Mouse (Mus musculus) frontal cortex, postnatal 25 days (tissue): ENCODE results near the gene Defb48.

ENCODE experiments used
- DNase-seq, 2 experiments: peaks; one replicate each; pipeline ENCODE4 v3.0.0; 2022; ENCODE audit warnings: low spot score in 2 of 2

Gene Defb48

DNA sequence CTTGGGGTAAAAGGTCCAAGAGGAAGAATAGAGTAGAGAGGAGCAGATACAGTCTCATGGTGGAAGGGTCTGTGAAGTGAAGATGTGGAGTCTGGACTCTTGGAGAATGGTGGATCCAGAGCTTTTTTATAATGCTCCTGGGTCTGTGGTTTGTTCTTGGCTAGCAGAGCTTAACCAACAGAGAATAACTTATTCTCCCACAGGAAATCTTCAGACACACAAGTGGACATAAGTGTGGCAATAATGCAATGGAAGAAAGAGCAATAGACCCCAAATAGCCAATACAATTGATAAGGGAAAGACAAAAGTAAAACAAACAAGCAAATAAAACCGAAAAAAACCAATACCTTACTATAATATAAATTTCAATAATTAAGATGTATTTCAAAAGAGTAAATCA is at the start of gene Defb48:
Gene Defb48, minus strand, starts transcription at position 101 of the 400 bp plus-strand sequence.
- no peak for DNase-seq

GRCm38 (mm10) chr14:63020524-63021156 is 36.3 kb upstream of the Defb48 start:
- DNase-seq: peak; percentile 5

GRCm38 (mm10) chr14:63014667-63015066 is 30.4 kb upstream of the Defb48 start:
- DNase-seq: no peak

GRCm38 (mm10) chr14:63013082-63013481 is 28.8 kb upstream of the Defb48 start:
- no peak for DNase-seq

GRCm38 (mm10) chr14:63011471-63011870 is 27.2 kb upstream of the Defb48 start, which contains the start of gene Defb43:
Defb43 (plus strand) TSS chr14:63011771.
- DNase-seq: no peak

DNA sequence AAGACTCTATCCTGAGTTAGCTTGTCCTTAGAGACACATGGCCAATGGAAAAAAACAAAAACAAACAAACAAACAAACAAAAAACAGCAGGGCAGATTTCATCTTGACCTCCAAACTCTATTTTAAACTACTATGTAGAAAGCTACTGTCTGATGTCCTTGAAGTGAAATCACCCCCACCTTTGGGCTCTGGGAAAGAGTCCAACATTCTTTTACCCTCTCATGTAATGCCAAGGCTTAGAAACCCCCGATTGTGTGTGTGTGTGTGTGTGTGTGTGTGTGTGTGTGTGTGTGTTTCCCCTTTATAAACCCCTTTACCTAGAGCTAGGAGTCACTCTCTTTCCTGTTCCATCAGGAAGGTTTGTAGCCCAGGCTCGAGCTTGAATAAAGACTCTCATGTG is 18.3 kb upstream of the Defb48 start:
- DNase-seq: no peak

- DNase-seq: no peak
Observed at GRCm38 (mm10) chr14:62998977-62999376, 14.7 kb upstream of the Defb48 start.

DNA sequence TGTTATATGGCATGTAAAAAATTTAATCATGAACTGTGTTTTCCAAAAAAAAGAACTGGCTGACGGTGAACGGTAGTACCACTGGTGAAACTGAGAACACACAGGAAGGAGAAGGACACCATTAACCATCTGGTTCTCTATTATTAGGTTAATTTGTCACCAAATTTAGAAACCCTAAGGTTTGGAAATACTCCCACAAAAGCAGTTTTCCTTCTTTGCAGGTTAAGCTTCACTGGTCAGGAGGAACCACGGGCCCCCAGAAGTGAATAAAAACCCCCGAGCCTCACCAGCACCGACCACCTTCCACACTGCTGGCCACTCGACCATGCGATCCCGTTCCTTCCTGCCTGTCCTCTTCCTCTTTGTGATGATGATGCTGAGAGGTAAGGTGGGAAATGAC is 13.5 kb upstream of the Defb48 start, which contains the start of gene Defb47:
Gene Defb47, plus strand, starts transcription at position 301 of the 400 bp plus-strand sequence.
- DNase-seq: no peak

DNA sequence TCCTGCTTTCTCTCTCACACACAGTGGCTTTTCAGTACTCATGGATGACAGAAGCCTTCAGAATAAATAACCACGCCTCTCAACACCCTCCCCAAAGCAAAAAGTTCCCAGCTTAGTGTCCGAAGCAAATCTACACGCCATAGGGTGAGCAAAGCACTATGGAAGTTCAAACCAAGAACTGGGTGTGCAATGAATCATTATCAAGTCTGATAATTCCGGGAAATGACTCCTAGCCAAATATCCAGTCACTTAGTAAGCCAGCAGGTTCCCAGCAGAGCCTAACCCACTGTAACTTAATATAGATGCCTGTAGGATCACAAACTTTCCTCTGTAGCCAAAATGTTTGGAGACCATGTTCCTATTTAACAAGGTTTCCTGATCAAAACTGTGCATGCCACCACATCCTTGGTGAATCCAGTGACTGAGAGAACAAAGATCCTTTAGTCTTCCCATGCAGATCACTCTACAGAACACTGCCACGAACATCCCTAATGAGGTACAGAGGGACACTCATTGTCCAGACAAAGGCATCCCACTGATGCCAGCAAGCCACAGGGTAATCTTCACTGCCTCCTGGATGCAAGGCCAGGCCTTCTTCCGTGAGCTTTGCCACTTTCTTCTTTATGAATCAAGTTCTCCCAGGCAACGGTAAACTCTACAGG is 7.7 kb upstream of the Defb48 start:
- no peak for DNase-seq

GRCm38 (mm10) chr14:62991271-62991670 is 7.0 kb upstream of the Defb48 start:
- DNase-seq: no peak

DNA sequence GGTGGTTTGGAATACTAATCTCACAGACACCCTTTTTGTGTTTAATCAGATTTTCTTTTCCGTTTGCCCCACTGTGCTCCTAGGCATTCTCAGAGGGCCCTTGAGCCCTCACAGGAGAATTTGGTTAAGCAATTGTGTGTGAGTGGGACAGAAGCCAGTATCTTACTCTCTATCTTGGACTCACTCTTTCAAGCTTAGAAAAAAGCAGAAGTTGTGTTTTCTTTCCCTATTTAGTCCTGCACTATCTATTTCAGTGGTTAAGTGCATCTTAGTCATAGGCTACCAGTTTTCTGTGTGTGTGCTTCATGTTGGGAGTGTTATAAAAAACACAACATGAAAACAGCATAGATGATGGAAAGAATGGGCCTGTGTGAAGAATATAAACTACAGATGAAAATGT is 4.5 kb downstream of the Defb48 start:
- no peak for DNase-seq

GRCm38 (mm10) chr14:62975046-62975445 is 9.3 kb downstream of the Defb48 start:
- DNase-seq: peak; percentile 41 to 62

GRCm38 (mm10) chr14:62965811-62966520 is 18.3 kb downstream of the Defb48 start:
- DNase-seq: no peak

- DNase-seq: no peak
Observed at GRCm38 (mm10) chr14:62965342-62965741, 19.0 kb downstream of the Defb48 start.

GRCm38 (mm10) chr14:62963632-62964031 is 20.7 kb downstream of the Defb48 start:
- no peak for DNase-seq

- no peak for DNase-seq
Observed at GRCm38 (mm10) chr14:62956091-62956490, 28.2 kb downstream of the Defb48 start.

DNA sequence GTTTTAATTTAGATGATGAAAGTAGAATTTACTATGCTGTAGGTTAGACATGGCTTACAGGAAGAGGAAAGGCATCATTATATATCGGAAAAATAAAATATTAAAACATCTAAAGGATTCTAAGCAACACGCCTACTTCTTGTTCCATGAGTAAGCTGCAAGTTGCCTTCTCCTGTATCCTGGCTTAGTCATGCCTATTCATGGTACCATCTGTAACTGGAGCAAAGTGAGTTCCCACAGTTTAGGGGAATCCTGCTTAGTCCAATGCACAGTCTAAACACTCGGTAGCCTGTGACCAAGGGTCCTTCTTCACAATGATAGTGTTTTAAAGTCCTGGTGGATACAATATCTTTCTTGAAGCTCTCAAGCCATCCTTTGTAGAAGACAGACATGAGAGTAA is 37.5 kb downstream of the Defb48 start:
- no peak for DNase-seq

DNA sequence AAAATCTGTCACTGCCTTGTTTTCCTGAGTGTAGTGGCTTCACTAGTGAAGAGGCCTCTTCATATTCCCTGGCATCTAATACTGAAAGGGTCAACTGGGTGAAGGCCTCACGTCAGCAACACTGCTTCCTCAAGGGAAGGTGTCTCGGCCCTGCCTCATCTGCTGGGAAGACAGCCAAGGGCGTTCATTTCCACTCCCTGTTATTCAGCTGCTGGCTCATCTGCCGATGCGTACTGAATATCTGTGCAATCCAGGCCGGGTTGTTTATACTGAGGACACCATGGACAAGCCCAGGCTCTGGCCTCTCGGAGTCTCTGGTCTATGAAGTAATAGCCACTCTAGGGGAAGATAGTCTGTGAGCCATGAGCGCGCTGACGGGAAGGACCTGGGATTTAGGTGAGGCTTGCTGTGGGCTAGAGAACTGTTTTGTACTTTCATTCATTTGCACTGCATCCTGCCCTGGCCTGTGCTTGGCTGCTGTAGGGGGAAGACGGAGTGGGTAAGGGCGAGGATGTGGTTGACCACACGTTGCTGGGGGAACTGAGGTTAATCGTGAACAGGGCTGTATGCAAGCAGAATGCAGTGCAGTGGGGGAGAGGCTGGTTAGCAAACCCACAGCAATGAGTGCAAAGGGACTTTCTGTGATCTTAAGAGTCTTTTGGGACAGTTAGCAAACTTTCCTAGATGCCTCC is 43.8 kb downstream of the Defb48 start:
- DNase-seq: no peak

GRCm38 (mm10) chr14:62939435-62939834 is 44.9 kb downstream of the Defb48 start:
- no peak for DNase-seq

- no peak for DNase-seq
Observed at GRCm38 (mm10) chr14:62937675-62938074, 46.6 kb downstream of the Defb48 start.

GRCm38 (mm10) chr14:62936631-62937380 is 47.5 kb downstream of the Defb48 start:
- DNase-seq: no peak
